Mouse (Mus musculus) A20 (cell line): ENCODE data around the gene Eif2d.

Experiments
- DNase-seq: peaks from one replicate; pipeline ENCODE4 v3.0.0-alpha.2; 2011; ENCODE audit warnings: low read depth, low spot score

Eif2d gene

GRCm38 (mm10) chr1:131213361-131213760 is 60.4 kb downstream of the Eif2d start:
- no peak for DNase-seq

- no peak for DNase-seq
Observed at GRCm38 (mm10) chr1:131218933-131219332, 66.0 kb downstream of the Eif2d start.

- DNase-seq, result no peak
Observed at GRCm38 (mm10) chr1:131221822-131222590, 69.0 kb downstream of the Eif2d start.

- no peak for DNase-seq
Observed at GRCm38 (mm10) chr1:131223345-131223744, 70.4 kb downstream of the Eif2d start.

GRCm38 (mm10) chr1:131224848-131225471 is 72.0 kb downstream of the Eif2d start:
- DNase-seq, result peak; percentile 85

GRCm38 (mm10) chr1:131228225-131228624 is 75.2 kb downstream of the Eif2d start:
- DNase-seq, result no peak

GRCm38 (mm10) chr1:131228659-131229058 is 75.7 kb downstream of the Eif2d start:
- DNase-seq, result no peak

GRCm38 (mm10) chr1:131233527-131233926 is 80.5 kb downstream of the Eif2d start:
- DNase-seq, result no peak

GRCm38 (mm10) chr1:131236077-131236476 is 83.1 kb downstream of the Eif2d start:
- no peak for DNase-seq
